Mouse (Mus musculus) E14TG2a.4 (cell line): Measurements from ENCODE around the gene Tab1.

Source experiments
- H3K27me3 ChIP-seq: 2 replicates; pipeline ENCODE4 v1.6.1; 2014; ENCODE audit warnings: low read length, control low read depth; ENCODE audit not compliant: insufficient read depth
- H3K36me3 ChIP-seq: 2 replicates; pipeline ENCODE4 v1.6.1; 2014; ENCODE audit warnings: low read length, control low read depth; ENCODE audit not compliant: insufficient read depth
- H3K4me1 ChIP-seq: replicated peaks from 2 replicates; pipeline ENCODE4 v1.6.1; 2014; ENCODE audit warnings: low read depth, low read length, control low read depth
- H3K4me3 ChIP-seq: replicated peaks from 2 replicates; pipeline ENCODE4 v1.5.1; 2014; ENCODE audit warnings: mild to moderate bottlenecking, low read length
- H3K9me3 ChIP-seq: 2 replicates; pipeline ENCODE4 v1.6.1; 2014; ENCODE audit warnings: low read length, control low read depth
- CTCF ChIP-seq: conservative IDR thresholded peaks from 2 replicates; pipeline ENCODE4 v1.5.1; 2014; ENCODE audit warnings: low read length
- NANOG ChIP-seq: IDR thresholded peaks from 2 replicates; pipeline ENCODE4 v1.6.1; 2014; ENCODE audit warnings: borderline replicate concordance, low read length, mixed read lengths
- POU5F1 ChIP-seq: IDR thresholded peaks from 2 replicates; pipeline ENCODE4 v1.6.1; 2014; ENCODE audit warnings: low read length, borderline replicate concordance

Tab1 gene

DNA sequence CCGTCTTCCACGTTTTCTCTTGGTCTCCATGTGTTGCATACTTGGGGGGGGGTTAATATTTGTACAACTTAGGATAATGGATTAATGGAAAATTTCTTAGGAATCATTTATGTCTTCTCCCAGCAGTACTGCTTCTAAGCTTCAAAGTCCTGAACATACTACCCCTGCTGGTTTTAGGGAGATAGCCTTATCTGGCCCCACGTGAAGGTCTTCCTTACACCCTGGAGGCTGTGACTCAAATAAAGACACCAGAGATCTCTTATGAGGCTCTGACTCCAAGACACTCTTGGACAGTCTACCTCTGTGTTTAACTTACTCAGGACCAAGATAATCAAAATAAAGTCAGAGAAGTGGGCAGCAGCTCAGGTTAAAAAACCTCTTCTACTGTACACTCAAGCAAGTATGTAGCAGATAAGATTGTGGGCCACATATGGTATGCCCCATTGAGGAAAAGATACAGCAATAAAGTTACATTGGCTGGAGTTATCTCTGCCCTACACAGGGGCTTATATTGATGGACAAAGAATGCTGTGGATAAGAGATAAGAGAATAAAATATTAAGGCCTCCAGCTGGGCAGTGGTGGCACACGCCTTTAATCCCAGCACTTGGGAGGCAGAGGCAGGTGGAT is 49.3 kb downstream of the Tab1 start:
- TF ChIP-seq POU5F1 (no peak), NANOG (no peak), CTCF (no peak)
- Histone ChIP-seq H3K4me3 (no peak overlapping the region), H3K9me3 (no peaks in the 10 kb centered on the region), H3K36me3 (no peaks in the 10 kb centered on the region; the same call in 1 of the 2 replicates), H3K4me1 (peaks cover 14% of the 10 kb centered on the region), H3K27me3 (no peaks in the 10 kb centered on the region)

DNA sequence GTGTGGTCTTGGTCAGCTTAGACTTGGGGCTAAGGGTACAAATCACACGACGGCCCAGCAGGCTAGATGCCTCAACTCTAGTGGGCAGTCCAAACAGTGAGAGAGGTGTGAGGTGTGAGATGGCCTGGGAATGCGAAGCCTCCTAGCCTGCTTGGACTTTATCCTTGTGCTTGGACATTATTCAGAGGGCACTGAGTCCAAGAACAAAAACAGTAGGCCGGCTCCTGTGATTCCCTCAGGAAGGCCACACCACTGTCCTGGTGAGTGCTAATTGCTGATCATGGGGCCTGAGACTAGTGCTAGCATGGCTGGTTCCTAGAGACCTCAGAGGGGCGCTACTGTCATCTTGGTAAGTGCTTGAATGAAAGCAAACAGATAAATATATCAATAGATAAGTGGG is 56.0 kb downstream of the Tab1 start:
- Histone ChIP-seq H3K4me1 (peaks cover 45% of the 10 kb centered on the region), H3K4me3 (no peak overlapping the region), H3K9me3 (no peaks in the 10 kb centered on the region), H3K27me3 (no peaks in the 10 kb centered on the region), H3K36me3 (no peaks in the 10 kb centered on the region)
- TF ChIP-seq CTCF (no peak), NANOG (no peak), POU5F1 (no peak)

DNA sequence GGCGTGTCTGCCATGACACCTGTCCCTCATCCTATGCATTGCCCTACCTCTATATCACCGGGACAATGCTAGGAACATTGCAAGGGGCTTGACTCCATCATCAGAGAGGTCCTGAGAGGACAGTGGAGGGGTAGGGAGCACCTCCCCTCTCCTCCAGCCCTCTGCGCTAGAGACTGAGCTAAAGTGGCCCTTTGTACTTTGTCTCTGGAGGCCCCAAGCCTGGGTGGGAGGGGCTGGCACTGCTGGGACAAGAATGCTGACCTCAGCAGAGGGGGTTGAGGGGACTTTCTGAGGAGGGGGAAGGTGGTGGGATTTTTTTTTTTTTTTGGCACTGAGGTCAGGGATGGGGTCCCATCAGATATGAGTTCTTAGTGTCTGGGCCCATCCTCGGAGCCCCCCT is 57.1 kb downstream of the Tab1 start:
- no peaks in the 10 kb centered on the region for H3K36me3 ChIP-seq
- H3K9me3 ChIP-seq = no peaks in the 10 kb centered on the region
- no peak overlapping the region for H3K4me3 ChIP-seq
- H3K4me1 ChIP-seq = peaks cover 49% of the 10 kb centered on the region
- TF ChIP-seq CTCF = no peak
- TF ChIP-seq POU5F1 = no peak
- no peak for TF ChIP-seq NANOG
- H3K27me3 ChIP-seq = no peaks in the 10 kb centered on the region

DNA sequence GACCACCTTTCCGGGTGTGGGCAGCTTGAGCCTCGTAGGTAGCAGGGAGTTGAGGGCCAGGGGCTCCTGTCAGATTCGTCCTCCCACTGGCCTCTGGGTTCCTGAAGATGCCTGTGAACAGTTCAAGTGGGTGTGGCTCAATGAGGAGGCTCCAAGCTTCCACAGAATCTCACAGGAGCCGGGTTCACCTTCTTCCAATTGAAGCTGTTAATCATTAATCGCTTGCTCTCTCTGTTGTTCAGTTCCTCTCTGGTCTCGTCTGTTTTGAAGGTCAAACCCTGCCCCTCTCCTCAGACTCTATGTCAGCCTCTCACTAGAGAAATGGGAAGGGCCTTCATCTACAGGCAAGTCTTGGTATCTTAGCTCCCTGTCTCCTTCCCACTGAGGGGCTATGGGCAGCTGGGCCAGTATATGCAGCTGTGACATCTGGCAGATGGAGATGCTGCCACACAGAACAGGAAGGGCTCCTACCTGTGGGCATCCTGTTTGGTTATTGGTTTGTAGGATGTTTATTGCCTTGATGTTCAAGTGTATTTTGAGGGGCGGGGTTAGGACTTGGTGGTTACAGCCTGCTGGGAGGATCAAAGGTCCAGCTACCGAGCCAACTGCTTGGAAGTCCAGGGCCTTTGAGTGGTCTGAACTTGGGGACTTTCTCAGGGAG is 58.8 kb downstream of the Tab1 start:
- H3K4me3 ChIP-seq = no peak overlapping the region
- no peaks in the 10 kb centered on the region for H3K27me3 ChIP-seq
- TF ChIP-seq CTCF = no peak
- no peak for TF ChIP-seq POU5F1
- no peak for TF ChIP-seq NANOG
- H3K9me3 ChIP-seq = peaks cover 4% of the 10 kb centered on the region; the same call in 1 of the 2 replicates
- H3K36me3 ChIP-seq = no peaks in the 10 kb centered on the region
- peaks cover 59% of the 10 kb centered on the region for H3K4me1 ChIP-seq

DNA sequence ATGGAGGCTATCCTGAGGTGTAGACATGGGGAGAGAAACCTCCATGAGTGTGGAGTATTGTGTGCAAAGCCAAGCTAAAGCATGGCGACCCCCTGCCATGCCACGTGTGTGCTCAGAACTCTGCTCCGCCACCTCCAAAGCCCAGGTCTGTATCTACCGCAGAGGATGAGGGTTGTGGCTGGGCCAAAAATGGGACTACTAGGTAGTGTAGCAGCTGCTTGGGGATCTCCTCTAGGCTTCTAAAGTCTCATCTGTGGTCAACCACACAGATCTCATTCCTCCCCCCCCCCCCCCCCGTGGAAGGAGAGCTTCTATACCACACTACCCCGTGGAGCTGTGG is 59.3 kb downstream of the Tab1 start:
- Histone ChIP-seq H3K4me1 (peaks cover 59% of the 10 kb centered on the region), H3K36me3 (no peaks in the 10 kb centered on the region), H3K27me3 (no peaks in the 10 kb centered on the region), H3K9me3 (peaks cover 5% of the 10 kb centered on the region; the same call in 1 of the 2 replicates), H3K4me3 (no peak overlapping the region)
- TF ChIP-seq POU5F1 = no peak
- no peak for TF ChIP-seq NANOG
- TF ChIP-seq CTCF = no peak

DNA sequence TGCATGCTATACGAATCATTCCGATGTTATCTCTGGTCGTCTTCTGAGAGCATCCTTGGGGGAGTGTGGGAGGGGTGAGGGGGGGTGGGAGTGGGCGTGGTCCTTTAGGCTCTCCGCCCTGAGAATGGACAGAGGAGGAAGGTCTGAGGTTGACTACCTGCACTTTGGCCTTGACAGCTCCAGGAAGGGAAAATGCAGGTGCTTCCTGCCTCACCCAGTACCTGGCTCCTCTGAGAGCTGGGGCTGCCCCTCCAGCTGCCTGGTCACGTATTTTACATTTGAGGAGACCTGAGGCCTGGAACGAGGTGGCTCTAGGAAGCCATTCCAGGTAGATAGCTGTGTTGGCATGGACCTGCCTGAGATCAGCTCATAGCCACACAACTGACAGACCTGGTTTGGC is 59.9 kb downstream of the Tab1 start:
- H3K36me3 ChIP-seq = no peaks in the 10 kb centered on the region
- peaks cover 5% of the 10 kb centered on the region; the same call in 1 of the 2 replicates for H3K9me3 ChIP-seq
- H3K4me1 ChIP-seq = peaks cover 59% of the 10 kb centered on the region
- no peak overlapping the region for H3K4me3 ChIP-seq
- TF ChIP-seq NANOG (no peak), POU5F1 (no peak), CTCF (no peak)
- H3K27me3 ChIP-seq = no peaks in the 10 kb centered on the region

DNA sequence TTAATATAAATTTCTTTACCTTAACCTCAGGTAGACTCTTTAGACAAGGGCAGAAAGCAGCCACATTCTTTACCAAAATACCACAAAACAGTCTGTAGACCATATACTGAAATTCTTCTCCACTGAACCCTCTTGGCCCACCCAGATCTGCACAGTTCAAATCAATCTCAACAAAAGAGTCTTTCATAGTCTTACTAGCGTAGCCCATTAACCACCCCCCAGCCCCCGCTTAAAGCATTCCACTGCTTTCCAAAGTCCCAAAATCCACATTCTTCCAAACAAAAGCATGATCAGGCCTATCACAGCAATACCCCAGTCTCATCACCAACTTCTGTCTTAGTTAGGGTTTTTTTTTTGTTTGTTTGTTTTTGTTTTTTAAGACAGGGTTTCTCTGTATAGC is 66.6 kb downstream of the Tab1 start:
- no peaks in the 10 kb centered on the region for H3K27me3 ChIP-seq
- H3K4me1 ChIP-seq = peaks cover 33% of the 10 kb centered on the region
- TF ChIP-seq POU5F1 = no peak
- TF ChIP-seq CTCF = no peak
- TF ChIP-seq NANOG = no peak
- H3K9me3 ChIP-seq = peaks cover 5% of the 10 kb centered on the region; the same call in 1 of the 2 replicates
- H3K4me3 ChIP-seq = no peak overlapping the region
- H3K36me3 ChIP-seq = no peaks in the 10 kb centered on the region

DNA sequence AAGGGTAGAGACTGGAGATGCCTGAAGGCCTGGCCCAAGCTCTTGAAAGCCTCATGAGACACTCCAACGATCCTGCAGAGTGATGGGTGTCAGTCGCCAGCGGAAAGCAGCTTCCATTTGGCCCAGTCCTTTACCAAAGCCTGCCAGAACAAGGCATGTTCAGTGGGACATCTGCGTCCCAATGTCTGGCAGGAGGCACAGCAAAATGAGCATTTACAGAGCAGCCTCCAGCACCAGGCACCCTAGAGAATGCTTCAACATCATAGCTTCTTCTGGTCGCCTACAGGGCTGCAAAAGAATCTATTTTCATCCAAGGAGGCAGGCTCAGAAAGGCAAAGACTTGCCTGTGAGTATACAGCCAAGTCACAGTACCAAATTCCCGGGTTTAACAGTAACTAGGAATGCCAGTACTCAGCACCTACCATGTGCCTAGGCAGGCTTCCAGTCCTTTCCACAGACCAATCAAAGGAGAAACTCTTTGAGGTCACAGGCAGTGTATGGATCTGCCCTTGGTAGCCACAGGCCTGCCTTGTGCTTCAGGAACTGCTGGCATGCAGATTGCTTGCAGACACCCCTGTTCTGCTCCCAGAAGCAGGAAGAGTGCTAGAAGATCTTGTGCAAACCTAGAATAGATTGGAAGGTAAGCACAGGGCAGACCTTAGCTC is 69.3 kb downstream of the Tab1 start:
- H3K4me3 ChIP-seq = no peak overlapping the region
- peaks cover 31% of the 10 kb centered on the region for H3K4me1 ChIP-seq
- no peaks in the 10 kb centered on the region for H3K27me3 ChIP-seq
- H3K9me3 ChIP-seq = no peaks in the 10 kb centered on the region
- TF ChIP-seq NANOG (no peak), CTCF (no peak), POU5F1 (no peak)
- no peaks in the 10 kb centered on the region for H3K36me3 ChIP-seq

DNA sequence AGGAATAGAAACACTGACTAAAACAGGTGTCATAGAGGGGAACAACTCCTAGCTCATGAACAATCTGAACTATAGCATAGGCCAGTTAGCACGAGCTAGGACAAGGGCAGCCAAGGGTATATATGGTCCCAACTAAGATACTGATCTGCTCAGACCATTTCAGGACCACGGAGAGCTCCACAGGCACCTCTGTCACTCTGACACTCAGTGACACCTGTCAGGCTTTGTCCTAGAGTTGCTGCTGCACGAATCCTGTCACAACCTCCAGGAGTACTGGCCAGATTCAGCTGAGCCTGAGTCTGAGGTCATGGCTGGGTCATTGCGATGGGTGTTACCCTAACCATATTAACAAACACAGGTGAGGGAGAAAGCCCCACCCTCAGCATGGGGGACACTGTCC is 70.5 kb downstream of the Tab1 start:
- Histone ChIP-seq H3K27me3 (no peaks in the 10 kb centered on the region), H3K9me3 (no peaks in the 10 kb centered on the region), H3K4me3 (no peak overlapping the region), H3K4me1 (peaks cover 35% of the 10 kb centered on the region), H3K36me3 (no peaks in the 10 kb centered on the region)
- no peak for TF ChIP-seq NANOG
- TF ChIP-seq POU5F1 = no peak
- TF ChIP-seq CTCF = no peak
